Mouse (Mus musculus) kidney, embryonic 14.5 days (tissue): ENCODE results near the gene Kalrn. TPM values are rescaled to one million over a fixed set of nuclear protein-coding genes. Genes with fewer than 3 reads are reported as not detected.

ENCODE experiments used
- ATAC-seq: fragments of 200-750 bp; cut with Nextera tagmentation; 2 replicates; pipeline ENCODE4 v1.8.0; 2017; ENCODE audit warnings: moderate number of reproducible peaks, mild to moderate bottlenecking, moderate TSS enrichment, moderate library complexity; ENCODE audit not compliant: low FRiP score, low TSS enrichment
- H3K27ac ChIP-seq: fragments of 300-500 bp; sonication (generic); 2 replicates; pipeline ENCODE4 v1.5.1; 2014; ENCODE audit warnings: low read depth, mild to moderate bottlenecking, low read length, moderate library complexity, mixed read lengths
- H3K27me3 ChIP-seq: fragments of 300-500 bp; sonication (generic); 2 replicates; pipeline ENCODE4 v1.6.1; 2014; ENCODE audit warnings: mild to moderate bottlenecking, low read length; ENCODE audit not compliant: control insufficient read depth, insufficient read depth
- H3K36me3 ChIP-seq: fragments of 300-500 bp; sonication (generic); 2 replicates; pipeline ENCODE4 v1.6.1; 2014; ENCODE audit warnings: low read length, mixed read lengths; ENCODE audit not compliant: control insufficient read depth, insufficient read depth
- H3K4me1 ChIP-seq: fragments of 300-500 bp; sonication (generic); 2 replicates; pipeline ENCODE4 v1.6.1; 2014; ENCODE audit warnings: low read length, mixed read lengths; ENCODE audit not compliant: control insufficient read depth, insufficient read depth
- H3K4me2 ChIP-seq: fragments of 300-500 bp; sonication (generic); replicated peaks from 2 replicates; pipeline ENCODE4 v1.6.1; 2014; ENCODE audit warnings: low read depth, mild to moderate bottlenecking, low read length
- H3K4me3 ChIP-seq: fragments of 300-500 bp; sonication (generic); 2 replicates; pipeline ENCODE4 v1.5.1; 2014; ENCODE audit warnings: mild to moderate bottlenecking, low read length
- H3K9ac ChIP-seq: fragments of 300-500 bp; sonication (generic); 2 replicates; pipeline ENCODE4 v1.6.1; 2014; ENCODE audit warnings: low read depth, mild to moderate bottlenecking, low read length, moderate library complexity
- H3K9me3 ChIP-seq: fragments of 300-500 bp; sonication (generic); 2 replicates; pipeline ENCODE4 v1.6.1; 2016; ENCODE audit warnings: low read length; ENCODE audit not compliant: control insufficient read depth
- WGBS: fragments of 180-500 bp; shearing (Covaris S2); extraction: QIAGEN DNeasy Blood & Tissue Kit; methylation state at CpG from one replicate; pipeline ENCODE4 v1.1.7; 2014; 5-methylcytosine and 5-hydroxymethylcytosine counted together
- polyA plus RNA-seq: library from polyadenylated mRNA; unstranded; fragments of >200 nt; fragmentation: Nextera tagmentation; extraction: Ambion mirVana; gene quantifications from 2 replicates; pipeline ENCODE4 v1.2.1, GENCODE M21; 2014

Gene Kalrn
- polyA plus RNA-seq, 1 experiment from 2014 or later: 16.0 TPM

DNA sequence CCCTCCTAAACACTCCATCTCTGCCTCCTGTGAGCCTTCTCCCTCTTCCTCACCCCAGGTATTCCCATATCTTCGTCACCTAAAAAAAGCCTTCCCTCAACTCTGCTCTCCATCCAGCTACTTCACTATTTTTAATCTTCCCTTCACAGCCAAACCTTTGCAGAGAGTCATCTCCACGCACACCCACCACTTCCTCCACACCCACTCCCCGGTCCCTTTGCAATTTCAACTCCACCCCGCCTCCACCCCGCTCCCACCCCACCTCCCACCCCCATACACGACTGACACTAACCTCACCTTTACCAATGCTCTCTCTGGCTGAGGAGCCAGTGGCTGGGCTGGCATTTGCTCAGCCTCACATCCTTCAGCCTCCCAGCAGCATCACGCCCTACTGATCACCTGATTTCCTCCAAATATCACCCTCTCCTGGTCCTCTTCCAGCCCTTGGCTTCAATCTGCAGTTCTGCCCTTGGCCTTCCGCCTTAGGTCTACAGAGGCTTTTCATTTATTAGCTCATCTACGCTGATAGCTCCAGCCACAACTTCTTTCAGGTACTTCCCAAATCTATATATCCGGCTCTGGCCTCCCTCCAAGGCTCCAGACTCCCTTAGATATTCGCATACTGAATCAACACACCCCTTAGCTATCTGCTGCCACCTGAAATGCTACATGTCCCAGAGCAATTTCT is 9.6 kb downstream of the Kalrn start:
- 74% methylated on average over 11 of the region's 11 CpGs for WGBS
- H3K27ac ChIP-seq: no peak overlapping the region
- H3K9ac ChIP-seq: no peak overlapping the region
- H3K36me3 ChIP-seq: no peaks in the 10 kb centered on the region
- no peaks in the 10 kb centered on the region for H3K9me3 ChIP-seq
- H3K4me2 ChIP-seq: no peak overlapping the region
- ATAC-seq: no peak
- peaks cover 9% of the 10 kb centered on the region for H3K4me1 ChIP-seq
- H3K27me3 ChIP-seq: no peaks in the 10 kb centered on the region
- H3K4me3 ChIP-seq: no peak overlapping the region

DNA sequence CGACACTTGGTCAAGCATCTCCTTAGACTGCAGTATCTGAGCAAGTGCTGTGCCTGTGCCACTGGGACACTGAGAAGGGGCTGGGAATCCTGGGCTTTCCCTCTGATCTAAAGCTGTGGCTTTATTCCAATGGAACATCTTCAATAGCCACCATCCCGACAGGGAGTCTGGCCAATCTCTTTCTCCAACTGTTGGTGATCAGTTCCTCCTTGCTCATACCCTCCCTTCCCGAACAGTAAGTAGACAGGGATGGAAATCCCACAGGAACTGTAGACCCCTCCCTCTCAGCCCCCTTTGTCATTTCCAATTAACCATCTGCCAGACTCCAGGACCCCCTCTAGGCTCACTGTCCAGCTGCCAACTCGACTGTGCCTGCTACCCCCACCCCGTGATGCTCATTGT is 11.6 kb downstream of the Kalrn start:
- no peak for ATAC-seq
- 49% methylated on average over 5 of the region's 5 CpGs for WGBS
- Histone ChIP-seq H3K4me2 (no peak overlapping the region), H3K4me3 (no peak overlapping the region), H3K27ac (no peak overlapping the region), H3K27me3 (no peaks in the 10 kb centered on the region), H3K9me3 (no peaks in the 10 kb centered on the region), H3K36me3 (no peaks in the 10 kb centered on the region), H3K9ac (no peak overlapping the region), H3K4me1 (peaks cover 17% of the 10 kb centered on the region)

DNA sequence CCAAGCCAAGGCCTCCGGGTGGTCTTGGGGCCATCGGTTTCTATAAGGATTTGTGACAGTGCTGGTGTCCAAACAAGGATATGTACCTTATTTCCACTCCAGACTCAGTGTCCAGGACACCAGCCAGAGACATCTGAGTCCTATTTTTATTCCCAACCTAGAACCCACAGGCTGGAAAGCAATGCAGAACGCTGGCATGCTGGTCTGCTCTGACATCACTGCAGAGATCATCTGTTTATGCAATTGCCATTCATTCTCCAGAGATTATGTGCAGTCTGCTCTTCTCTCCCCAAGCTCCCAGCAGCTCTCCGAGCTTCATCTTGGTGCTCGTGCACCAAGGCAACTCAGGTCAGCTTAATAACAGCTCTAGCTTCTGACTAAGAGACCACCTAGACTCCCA is 12.5 kb downstream of the Kalrn start:
- H3K36me3 ChIP-seq: no peaks in the 10 kb centered on the region
- H3K9me3 ChIP-seq: no peaks in the 10 kb centered on the region
- no peak overlapping the region for H3K9ac ChIP-seq
- H3K4me3 ChIP-seq: no peak overlapping the region
- 72% methylated on average over 5 of the region's 5 CpGs for WGBS
- no peaks in the 10 kb centered on the region for H3K27me3 ChIP-seq
- no peak overlapping the region for H3K4me2 ChIP-seq
- H3K27ac ChIP-seq: no peak overlapping the region
- ATAC-seq: no peak
- peaks cover 12% of the 10 kb centered on the region for H3K4me1 ChIP-seq

DNA sequence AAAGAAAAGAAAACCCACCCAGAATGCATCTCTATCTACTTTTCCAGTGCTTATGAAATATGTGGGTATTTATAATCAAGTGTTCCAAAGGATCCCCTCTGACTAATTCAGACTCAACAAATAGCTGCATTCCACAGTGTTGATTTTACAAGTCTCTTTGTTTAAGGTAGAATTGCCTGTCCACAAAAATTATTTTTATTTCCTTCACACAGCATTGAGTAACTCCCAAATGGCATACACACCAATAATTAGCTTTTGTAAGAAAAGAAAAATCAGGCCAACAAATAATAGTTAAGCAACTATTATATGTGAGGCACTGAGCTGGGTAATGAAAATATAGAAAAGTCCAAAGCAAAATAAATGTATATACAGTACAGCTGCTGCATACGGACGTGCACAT is 12.9 kb downstream of the Kalrn start:
- Histone ChIP-seq H3K27ac (no peak overlapping the region), H3K9ac (no peak overlapping the region), H3K4me1 (peaks cover 8% of the 10 kb centered on the region), H3K36me3 (no peaks in the 10 kb centered on the region), H3K4me3 (no peak overlapping the region), H3K4me2 (no peak overlapping the region), H3K27me3 (no peaks in the 10 kb centered on the region), H3K9me3 (no peaks in the 10 kb centered on the region)
- WGBS: 84% methylated on average over 2 of the region's 2 CpGs
- ATAC-seq: no peak

DNA sequence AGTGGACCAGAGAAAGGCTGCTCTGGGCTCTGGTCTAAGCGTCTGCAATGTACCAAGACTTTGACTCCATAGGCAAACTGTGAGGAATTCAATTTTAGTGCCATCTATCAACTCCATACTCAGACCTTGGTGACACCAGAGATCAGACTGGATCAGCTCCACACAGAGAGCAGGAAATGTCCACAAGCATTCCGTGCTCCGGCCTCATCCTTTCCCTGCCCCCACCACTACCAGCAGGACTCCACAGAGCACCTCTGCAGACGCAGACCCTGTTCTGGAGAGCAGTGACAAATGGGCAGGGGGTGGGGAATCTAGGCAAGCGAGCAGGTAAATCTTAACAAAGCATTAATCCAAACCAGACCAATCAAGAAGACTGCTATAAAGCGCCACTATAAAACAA is 15.4 kb downstream of the Kalrn start:
- 38% methylated on average over 6 of the region's 6 CpGs for WGBS
- Histone ChIP-seq H3K36me3 (no peaks in the 10 kb centered on the region), H3K27ac (no peak overlapping the region), H3K9me3 (no peaks in the 10 kb centered on the region), H3K4me2 (no peak overlapping the region), H3K27me3 (no peaks in the 10 kb centered on the region), H3K9ac (no peak overlapping the region), H3K4me1 (peaks cover 7% of the 10 kb centered on the region), H3K4me3 (no peak overlapping the region)
- ATAC-seq: no peak

DNA sequence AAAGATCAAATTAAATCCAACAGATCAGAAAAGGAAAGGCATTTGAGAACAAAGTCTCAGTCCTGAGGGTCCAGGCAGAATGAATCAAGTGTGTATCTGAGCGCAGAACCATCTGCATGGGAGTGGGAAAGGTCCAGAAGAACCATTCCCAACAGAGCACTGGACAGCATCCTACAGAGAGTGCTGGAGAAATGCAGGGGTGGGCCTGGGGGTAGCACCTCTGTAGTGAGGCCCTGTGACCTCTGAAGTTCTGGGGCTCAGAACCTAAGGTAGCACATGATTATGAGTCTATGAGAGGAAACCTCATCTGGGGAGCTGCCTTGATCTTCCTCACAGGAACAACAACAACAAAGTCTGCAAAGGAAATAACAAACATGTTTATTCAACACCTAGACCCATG is 20.6 kb downstream of the Kalrn start:
- H3K9ac ChIP-seq: no peak overlapping the region
- H3K27ac ChIP-seq: no peak overlapping the region
- H3K36me3 ChIP-seq: no peaks in the 10 kb centered on the region
- peaks cover 4% of the 10 kb centered on the region for H3K4me1 ChIP-seq
- 90% methylated on average over 1 of the region's 1 CpGs for WGBS
- H3K4me2 ChIP-seq: no peak overlapping the region
- H3K9me3 ChIP-seq: no peaks in the 10 kb centered on the region
- H3K27me3 ChIP-seq: no peaks in the 10 kb centered on the region
- ATAC-seq: no peak
- no peak overlapping the region for H3K4me3 ChIP-seq

- no peak for ATAC-seq
- H3K4me3 ChIP-seq: no peak overlapping the region
- H3K27me3 ChIP-seq: no peaks in the 10 kb centered on the region
- no peak overlapping the region for H3K27ac ChIP-seq
- no peaks in the 10 kb centered on the region for H3K9me3 ChIP-seq
- H3K4me2 ChIP-seq: no peak overlapping the region
- H3K9ac ChIP-seq: no peak overlapping the region
- H3K36me3 ChIP-seq: no peaks in the 10 kb centered on the region
- H3K4me1 ChIP-seq: peaks cover 4% of the 10 kb centered on the region; the same call in 1 of the 2 replicates
- 75% methylated on average over 5 of the region's 5 CpGs for WGBS
Measured at GRCm38 (mm10) chr16:34549470-34549999, 23.8 kb downstream of the Kalrn start.

GRCm38 (mm10) chr16:34546805-34547509 is 26.4 kb downstream of the Kalrn start:
- Histone ChIP-seq H3K27ac (no peak overlapping the region), H3K9ac (no peak overlapping the region), H3K9me3 (peaks cover 2% of the 10 kb centered on the region; the same call in 1 of the 2 replicates), H3K27me3 (no peaks in the 10 kb centered on the region), H3K36me3 (no peaks in the 10 kb centered on the region), H3K4me3 (no peak overlapping the region), H3K4me1 (peaks cover 4% of the 10 kb centered on the region; the same call in 1 of the 2 replicates), H3K4me2 (no peak overlapping the region)
- ATAC-seq: no peak
- 67% methylated on average over 6 of the region's 6 CpGs for WGBS

GRCm38 (mm10) chr16:34543754-34544153 is 29.6 kb downstream of the Kalrn start:
- Histone ChIP-seq H3K4me2 (no peak overlapping the region), H3K36me3 (no peaks in the 10 kb centered on the region), H3K27me3 (no peaks in the 10 kb centered on the region), H3K4me1 (peaks cover 3% of the 10 kb centered on the region; the same call in 1 of the 2 replicates), H3K9me3 (peaks cover 2% of the 10 kb centered on the region; the same call in 1 of the 2 replicates), H3K9ac (no peak overlapping the region), H3K4me3 (no peak overlapping the region), H3K27ac (no peak overlapping the region)
- no peak for ATAC-seq
- WGBS: 82% methylated on average over 4 of the region's 4 CpGs
